Comparison of ENCODE assay signal across 9 mouse cellular contexts in genomic region chr13:22014411-22014845, GRCm38 (mm10). TPM values are rescaled to one million over a fixed set of nuclear protein-coding genes. Genes with fewer than 3 reads are reported as not detected.
DNase-seq lines count a peak whose midpoint lies in the region; ATAC-seq and TF ChIP-seq lines count a peak whose summit lies in the region.
"Had no signal": no experiment of that assay in that cellular context is flagged by ENCODE, and none has a peak within 500 bp of the region (broad histone marks: within the 10 kb centered on the region; RNA-seq: fewer than 3 reads in every experiment).

No protein-coding gene starts in this region.

- TF ChIP-seq CTCF in heart, postnatal 0 days (IDR thresholded peaks at IDR 0.05; ENCODE audit: low read depth): no peak

- H3K36me3 ChIP-seq in kidney, embryonic 14.5 days (ENCODE audit: control insufficient read depth, insufficient read depth, low read length): no peaks in the 10 kb centered on the region
- no peaks in the 10 kb centered on the region for H3K36me3 ChIP-seq in heart, postnatal 0 days (replicated peaks; ENCODE audit: control insufficient read depth, insufficient read depth, low read length)

- no peak overlapping the region for H3K27ac ChIP-seq in kidney, embryonic 14.5 days (ENCODE audit: low read depth, low read length)
- no peak overlapping the region for H3K27ac ChIP-seq in brown adipose tissue, adult 24 weeks (replicated peaks; ENCODE audit: low read depth, low read length)
- no peak overlapping the region for H3K27ac ChIP-seq in heart, postnatal 0 days (ENCODE audit: low read depth)

- H3K9me3 ChIP-seq in kidney, embryonic 14.5 days (ENCODE audit: control insufficient read depth, low read length): no peaks in the 10 kb centered on the region
- no peaks in the 10 kb centered on the region for H3K9me3 ChIP-seq in heart, postnatal 0 days (replicated peaks; ENCODE audit: control insufficient read depth, low read length)

- WGBS in kidney, embryonic 14.5 days: 12% methylated on average over 17 of the region's 17 CpGs
- 10% methylated on average over 17 of the region's 17 CpGs for WGBS in heart, postnatal 0 days

- H3K27me3 ChIP-seq in kidney, embryonic 14.5 days (ENCODE audit: control insufficient read depth, insufficient read depth, low read length): peaks cover 67% of the 10 kb centered on the region
- peaks cover 62% of the 10 kb centered on the region for H3K27me3 ChIP-seq in heart, postnatal 0 days (ENCODE audit: control insufficient read depth, insufficient read depth, low read length)

- ATAC-seq in kidney, embryonic 14.5 days (ENCODE audit: low FRiP score, low TSS enrichment): 0 out of 2 replicates have a peak, but pooled peaks have one; percentile 26
- ATAC-seq in heart, postnatal 0 days (ENCODE audit: insufficient read depth, low read depth): no peak
- ATAC-seq in megakaryocyte-erythroid progenitor cell, adult 5-6 weeks (replicated peaks; ENCODE audit: low FRiP score, low TSS enrichment, poor library complexity, severe bottlenecking): peak; percentile 27; the same call in 1 of the 2 replicates

- intact Hi-C loops in left cerebral cortex, postnatal 10 days (cut with DNase I): no loop called here

- H3K4me2 ChIP-seq in kidney, embryonic 14.5 days (replicated peaks; ENCODE audit: low read depth, low read length): peak overlapping the region; percentile 10
- peak overlapping the region; percentile 35 for H3K4me2 ChIP-seq in heart, postnatal 0 days (ENCODE audit: low read depth, low read length)

- H3K4me3 ChIP-seq in kidney, embryonic 14.5 days (ENCODE audit: low read length): peak overlapping the region; percentile 19
- H3K4me3 ChIP-seq in brown adipose tissue, adult 24 weeks (ENCODE audit: insufficient read depth, low read depth, low read length): peak overlapping the region; percentile 25
- peak overlapping the region; percentile 30 for H3K4me3 ChIP-seq in heart, postnatal 0 days (ENCODE audit: low read depth, low read length)

- no peak for DNase-seq in kidney, postnatal 36 days
- DNase-seq in heart, postnatal 0 days (ENCODE audit: low spot score): no peak
- no peak for DNase-seq in left cerebral cortex, postnatal 10 days (ENCODE audit: extremely low spot score in 1 of 2, low spot score in 2 of 2)
- no peak for DNase-seq in layer of hippocampus, adult 9-10 months (ENCODE audit: low spot score)
- no peak for DNase-seq in adrenal gland, adult 18-20 months (ENCODE audit: low spot score in 2 of 2)

- TF ChIP-seq EP300 in heart, postnatal 0 days (IDR thresholded peaks at IDR 0.05; ENCODE audit: low read depth): no peak

- H3K4me1 ChIP-seq in kidney, embryonic 14.5 days (ENCODE audit: control insufficient read depth, insufficient read depth, low read length): no peaks in the 10 kb centered on the region; the same call in 1 of the 2 replicates
- no peaks in the 10 kb centered on the region for H3K4me1 ChIP-seq in brown adipose tissue, adult 24 weeks (ENCODE audit: control insufficient read depth, insufficient read depth, insufficient read length, low read length)
- no peaks in the 10 kb centered on the region for H3K4me1 ChIP-seq in heart, postnatal 0 days (ENCODE audit: control insufficient read depth, insufficient read depth)

- no peak overlapping the region for H3K9ac ChIP-seq in kidney, embryonic 14.5 days (ENCODE audit: low read depth, low read length)
- H3K9ac ChIP-seq in heart, postnatal 0 days (replicated peaks; ENCODE audit: low read depth, low read length): no peak overlapping the region

RNA-seq across cellular contexts. Expression of gene Prss16, which starts 4.9 kb away (rescaled TPM):
- not detected in 2 replicates for polyA plus RNA-seq in kidney, embryonic 14.5 days (2014; fragmentation: Nextera tagmentation; extraction: Ambion mirVana)
- polyA plus RNA-seq in brown adipose tissue, adult 24 weeks (2012; ENCODE audit: insufficient read depth, insufficient read length, missing spikeins): not detected in 2 replicates
- 14.0 TPM in 1 of 2 replicates, not detected in the other for total RNA-seq in heart, postnatal 0 days (2014; rRNA removed; ENCODE audit: low replicate concordance)
- 0.05 and 0.14 TPM in 2 replicates for polyA plus RNA-seq in heart, postnatal 0 days (2015; fragmentation: Nextera tagmentation; extraction: Ambion mirVana)
- not detected in 2 replicates for total RNA-seq in megakaryocyte-erythroid progenitor cell, adult 5-6 weeks (2014; fragmentation: Nextera tagmentation)
- 0.19 and 0.89 TPM in 2 replicates for total RNA-seq in megakaryocyte-erythroid progenitor cell, adult 5-6 weeks (2017)
- total RNA-seq in left cerebral cortex, postnatal 10 days (2021): under 1 TPM in 1 of 2 experiments, not detected in 1; 0.55 TPM
- under 1 TPM in 1 of 2 experiments, not detected in 1; 0.96 TPM for total RNA-seq in adrenal gland, adult 18-20 months (2021)
- total RNA-seq: layer of hippocampus, postnatal 10 days had no signal

RNA-seq across cellular contexts. Expression of gene Hist1h2ah, which starts 20.9 kb away (rescaled TPM):
- polyA plus RNA-seq in kidney, embryonic 14.5 days (2014; fragmentation: Nextera tagmentation; extraction: Ambion mirVana): 8.6 and 14.9 TPM in 2 replicates
- not detected in 2 replicates for polyA plus RNA-seq in brown adipose tissue, adult 24 weeks (2012; ENCODE audit: insufficient read depth, insufficient read length, missing spikeins)
- total RNA-seq in heart, postnatal 0 days (2014; rRNA removed; ENCODE audit: low replicate concordance): 48.9 and 128 TPM in 2 replicates
- 1.9 TPM in 1 of 2 replicates, not detected in the other for polyA plus RNA-seq in heart, postnatal 0 days (2015; fragmentation: Nextera tagmentation; extraction: Ambion mirVana)
- total RNA-seq in megakaryocyte-erythroid progenitor cell, adult 5-6 weeks (2014; fragmentation: Nextera tagmentation): 11.1 TPM in 1 of 2 replicates, not detected in the other
- total RNA-seq in megakaryocyte-erythroid progenitor cell, adult 5-6 weeks (2017): 482 and 578 TPM in 2 replicates
- total RNA-seq in left cerebral cortex, postnatal 10 days (2021): 10 to 100 TPM; 37.9 to 54.9 TPM
- 10 to 100 TPM in 1 of 2 experiments, not detected in 1; 16.5 TPM for total RNA-seq in adrenal gland, adult 18-20 months (2021)

RNA-seq across cellular contexts. Expression of gene Hist1h2bk, which starts 21.2 kb away (rescaled TPM):
- polyA plus RNA-seq in kidney, embryonic 14.5 days (2014; fragmentation: Nextera tagmentation; extraction: Ambion mirVana): 14.1 and 26.0 TPM in 2 replicates
- polyA plus RNA-seq in brown adipose tissue, adult 24 weeks (2012; ENCODE audit: insufficient read depth, insufficient read length, missing spikeins): not detected in 2 replicates
- total RNA-seq in heart, postnatal 0 days (2014; rRNA removed; ENCODE audit: low replicate concordance): 563 and 573 TPM in 2 replicates
- polyA plus RNA-seq in heart, postnatal 0 days (2015; fragmentation: Nextera tagmentation; extraction: Ambion mirVana): 0.34 TPM in 1 of 2 replicates, not detected in the other
- 142 and 423 TPM in 2 replicates for total RNA-seq in megakaryocyte-erythroid progenitor cell, adult 5-6 weeks (2014; fragmentation: Nextera tagmentation)
- 812 and 1,118 TPM in 2 replicates for total RNA-seq in megakaryocyte-erythroid progenitor cell, adult 5-6 weeks (2017)
- 10 to 100 TPM; 38.0 to 50.2 TPM for total RNA-seq in left cerebral cortex, postnatal 10 days (2021)
- 10 to 100 TPM; 18.0 to 23.9 TPM for total RNA-seq in adrenal gland, adult 18-20 months (2021)

RNA-seq across cellular contexts. Expression of gene Hist1h4i, which starts 26.7 kb away (rescaled TPM):
- 33.2 and 38.0 TPM in 2 replicates for polyA plus RNA-seq in kidney, embryonic 14.5 days (2014; fragmentation: Nextera tagmentation; extraction: Ambion mirVana)
- polyA plus RNA-seq in brown adipose tissue, adult 24 weeks (2012; ENCODE audit: insufficient read depth, insufficient read length, missing spikeins): 1.9 and 6.6 TPM in 2 replicates
- 29.3 and 34.1 TPM in 2 replicates for total RNA-seq in heart, postnatal 0 days (2014; rRNA removed; ENCODE audit: low replicate concordance)
- 4.0 and 4.2 TPM in 2 replicates for polyA plus RNA-seq in heart, postnatal 0 days (2015; fragmentation: Nextera tagmentation; extraction: Ambion mirVana)
- 56.5 and 110 TPM in 2 replicates for total RNA-seq in megakaryocyte-erythroid progenitor cell, adult 5-6 weeks (2014; fragmentation: Nextera tagmentation)
- 136 and 141 TPM in 2 replicates for total RNA-seq in megakaryocyte-erythroid progenitor cell, adult 5-6 weeks (2017)
- total RNA-seq in left cerebral cortex, postnatal 10 days (2021): 10 to 100 TPM; 45.9 to 47.6 TPM
- 10 to 100 TPM; 40.1 to 68.2 TPM for total RNA-seq in adrenal gland, adult 18-20 months (2021)

RNA-seq across cellular contexts. Expression of gene Hist1h2ag, which starts 28.3 kb away (rescaled TPM):
- polyA plus RNA-seq in kidney, embryonic 14.5 days (2014; fragmentation: Nextera tagmentation; extraction: Ambion mirVana): 81.2 and 125 TPM in 2 replicates
- polyA plus RNA-seq in brown adipose tissue, adult 24 weeks (2012; ENCODE audit: insufficient read depth, insufficient read length, missing spikeins): not detected in 2 replicates
- 658 and 1,026 TPM in 2 replicates for total RNA-seq in heart, postnatal 0 days (2014; rRNA removed; ENCODE audit: low replicate concordance)
- polyA plus RNA-seq in heart, postnatal 0 days (2015; fragmentation: Nextera tagmentation; extraction: Ambion mirVana): 7.6 and 7.9 TPM in 2 replicates
- total RNA-seq in megakaryocyte-erythroid progenitor cell, adult 5-6 weeks (2014; fragmentation: Nextera tagmentation): 19.5 and 69.6 TPM in 2 replicates
- total RNA-seq in megakaryocyte-erythroid progenitor cell, adult 5-6 weeks (2017): 882 and 1,306 TPM in 2 replicates
- 10 to 100 TPM; 26.2 to 28.0 TPM for total RNA-seq in left cerebral cortex, postnatal 10 days (2021)
- total RNA-seq in adrenal gland, adult 18-20 months (2021): 10 to 100 TPM; 11.9 to 12.2 TPM
